Mouse (Mus musculus) heart, adult 9 months (tissue): ENCODE measurements around the gene Ttll1.

Source experiments
- DNase-seq, 2 experiments: peaks; one replicate each; pipeline ENCODE4 v3.0.0; 2022; ENCODE audit warnings: low spot score in 2 of 2

The Ttll1 gene

DNA sequence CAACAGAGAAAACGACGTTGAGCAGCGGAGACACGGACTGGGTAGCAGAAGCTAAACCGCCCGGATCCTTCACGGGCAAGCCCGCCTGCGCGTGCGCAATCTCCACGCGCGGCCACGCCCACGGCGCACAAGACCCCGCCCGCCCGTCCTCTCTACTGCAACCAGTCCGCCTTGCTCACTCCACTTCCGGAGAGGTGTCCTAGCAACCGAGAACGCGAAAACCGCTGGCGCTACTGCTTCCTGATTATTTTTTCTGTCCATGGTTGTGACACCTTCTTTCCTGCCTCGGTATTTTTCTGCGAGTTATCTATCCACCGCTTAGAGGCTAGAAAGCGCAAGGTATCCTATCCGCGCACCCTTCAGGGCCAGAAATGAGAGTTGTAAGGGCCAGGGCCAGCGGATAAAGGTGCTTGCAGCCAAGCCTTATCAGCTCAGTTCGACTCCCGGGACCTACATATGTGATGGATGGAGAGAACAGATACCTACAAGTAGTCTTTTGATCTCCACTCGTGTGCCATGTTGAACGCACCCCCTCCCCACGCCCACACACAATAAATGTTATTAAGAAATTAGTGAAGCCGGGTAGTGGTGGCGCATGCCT lies at the start of gene Ttll1:
Gene Ttll1, minus strand, starts transcription at position 89 of the 601 bp plus-strand sequence.
- peak; percentile 95 to 97 for DNase-seq

DNA sequence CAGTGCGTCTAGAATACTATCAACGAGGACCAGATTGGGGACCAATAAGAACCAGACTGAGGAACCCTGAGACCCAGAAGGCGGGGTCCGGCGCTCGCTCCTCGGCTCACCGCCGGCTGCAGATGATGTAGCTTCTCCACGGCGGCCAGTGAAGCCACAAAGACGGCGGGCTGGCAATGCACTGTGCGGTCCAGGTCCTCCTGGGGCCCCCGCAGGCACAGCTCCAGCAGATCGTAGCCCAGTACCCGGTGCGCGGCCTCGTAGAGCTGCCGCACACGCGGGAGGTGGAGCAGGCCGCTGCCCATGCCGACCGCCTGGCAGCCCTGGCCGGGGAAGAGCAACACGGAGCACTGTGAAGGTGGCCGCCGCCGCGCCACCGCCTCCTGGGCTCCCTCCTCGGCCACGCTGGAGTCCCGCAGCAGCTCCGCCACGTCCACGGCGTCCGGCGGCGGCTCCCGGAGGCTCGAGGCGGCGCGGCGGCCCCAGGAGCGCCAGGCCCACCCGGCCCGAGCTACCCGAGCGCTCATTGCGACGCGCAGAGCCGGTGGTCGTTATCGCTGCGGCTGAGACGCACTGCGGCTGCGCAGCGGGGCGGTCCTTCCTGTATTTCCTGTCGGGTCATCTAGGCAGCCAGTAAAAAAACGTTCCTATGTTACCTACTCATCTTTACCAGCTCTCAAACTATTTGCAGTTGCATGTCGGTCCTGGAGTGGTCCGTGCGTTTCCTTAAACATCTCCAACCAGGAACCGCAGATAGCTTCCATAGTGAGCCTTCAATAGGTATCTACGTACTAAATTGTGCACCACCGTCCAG lies 44.7 kb upstream of the Ttll1 start:
- peak; percentile 85 to 90 for DNase-seq

DNA sequence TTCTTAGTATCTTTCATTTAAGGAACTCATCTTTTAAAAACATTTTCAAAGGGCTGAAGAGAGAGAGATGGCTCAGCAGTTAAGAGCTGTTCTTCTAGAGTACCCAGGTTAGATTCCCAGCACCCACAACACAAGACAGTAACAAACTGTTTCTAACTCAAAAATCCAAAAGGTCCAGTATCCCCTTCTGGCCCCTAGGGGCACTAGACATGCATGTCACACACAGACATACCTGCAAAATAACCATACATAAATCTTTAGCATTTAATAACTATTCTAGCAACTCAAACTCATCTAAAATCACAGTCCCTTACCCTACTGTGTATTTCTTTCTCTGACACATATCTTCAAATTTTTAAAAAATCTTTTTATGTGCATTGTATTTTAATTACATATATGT lies 43.1 kb upstream of the Ttll1 start:
- no peak for DNase-seq

DNA sequence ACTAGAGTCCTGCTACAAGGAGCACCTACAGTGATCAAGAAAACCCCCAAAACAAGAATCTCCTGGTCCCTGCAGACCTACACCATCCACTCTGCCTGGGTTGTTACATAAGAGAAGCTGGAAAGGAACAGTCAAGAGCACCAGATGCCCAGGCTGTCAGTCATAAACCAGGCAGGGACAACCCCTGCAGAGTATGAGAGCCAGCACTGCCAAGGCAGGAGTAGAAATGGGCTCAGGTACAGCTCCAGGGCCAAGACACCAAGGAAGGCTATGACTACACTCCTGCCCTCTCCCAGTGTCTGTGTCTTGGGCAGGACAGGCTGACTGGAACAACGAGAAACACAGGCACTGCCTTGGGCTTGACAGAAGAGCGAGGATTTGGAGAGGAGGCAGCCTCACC lies 39.4 kb upstream of the Ttll1 start:
- DNase-seq: no peak

DNA sequence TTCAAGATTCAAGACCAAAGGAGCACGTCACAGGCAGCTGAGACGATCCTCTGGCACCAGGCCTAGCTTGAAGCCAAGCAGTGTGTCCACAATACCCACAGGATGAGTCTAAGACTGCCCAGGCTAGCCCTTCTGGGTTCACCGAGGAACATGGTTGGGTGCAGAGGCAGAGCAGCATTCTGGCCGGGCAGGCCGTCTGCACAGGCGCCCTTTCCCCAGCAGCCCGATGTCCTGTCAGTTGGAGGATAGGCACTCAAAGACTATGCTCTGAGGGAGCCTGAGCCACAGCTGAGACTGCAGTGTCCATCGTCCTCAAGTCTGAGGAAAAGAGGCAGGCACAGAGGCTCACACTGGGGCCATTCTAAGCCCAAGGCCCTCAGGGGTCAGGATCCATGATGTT lies 36.5 kb upstream of the Ttll1 start:
- no peak for DNase-seq

DNA sequence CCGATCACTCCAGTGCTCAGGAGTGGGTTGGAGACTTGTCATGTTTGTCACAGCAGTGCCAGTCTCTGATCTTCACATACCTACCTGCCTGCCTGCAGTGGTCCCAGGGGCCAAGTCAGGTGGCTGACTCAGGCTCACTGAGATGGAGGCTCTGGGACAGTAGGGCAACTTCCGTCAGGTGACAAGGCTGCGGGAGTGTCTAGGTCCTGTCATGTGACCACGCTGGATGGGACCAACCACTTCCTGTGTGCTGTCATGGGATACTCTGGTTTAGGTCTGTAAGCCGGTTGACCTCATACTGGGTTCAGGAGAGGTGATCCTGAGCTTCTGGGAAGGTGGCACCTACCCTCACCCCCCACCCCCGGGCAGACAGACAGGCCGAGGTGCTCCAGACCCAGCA lies 35.3 kb upstream of the Ttll1 start:
- DNase-seq: no peak

DNA sequence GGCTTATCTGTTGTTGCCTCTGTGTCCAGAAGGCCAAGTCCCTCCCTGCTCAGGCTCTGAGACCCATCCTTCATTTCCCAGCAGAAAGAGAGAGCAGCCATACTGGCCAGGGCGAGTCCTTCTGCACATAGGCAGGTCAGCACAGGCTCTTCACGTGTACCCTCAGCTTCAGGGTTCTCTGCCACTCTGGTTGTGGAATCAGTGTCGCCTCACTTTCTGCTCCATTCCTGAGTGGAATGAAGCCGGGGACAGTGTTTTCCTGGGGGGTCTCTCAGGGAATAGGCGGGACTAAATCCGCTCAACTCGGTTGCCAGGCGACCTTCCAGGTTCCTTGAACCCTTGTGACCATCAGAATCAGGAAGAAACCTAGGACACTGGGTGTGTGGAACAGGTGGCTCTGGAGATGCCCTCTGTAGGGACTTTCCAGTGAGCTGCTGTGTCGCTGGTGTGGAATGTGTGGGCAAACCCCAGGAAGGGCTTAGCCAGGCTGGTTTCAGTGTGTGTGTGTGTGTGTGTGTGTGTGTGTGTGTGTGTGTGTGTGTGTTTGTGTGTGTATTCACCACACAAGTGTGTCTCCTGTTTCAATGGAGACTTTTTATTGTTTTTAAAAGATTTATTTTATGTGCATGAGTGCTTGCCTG lies 31.1 kb upstream of the Ttll1 start:
- DNase-seq: no peak

DNA sequence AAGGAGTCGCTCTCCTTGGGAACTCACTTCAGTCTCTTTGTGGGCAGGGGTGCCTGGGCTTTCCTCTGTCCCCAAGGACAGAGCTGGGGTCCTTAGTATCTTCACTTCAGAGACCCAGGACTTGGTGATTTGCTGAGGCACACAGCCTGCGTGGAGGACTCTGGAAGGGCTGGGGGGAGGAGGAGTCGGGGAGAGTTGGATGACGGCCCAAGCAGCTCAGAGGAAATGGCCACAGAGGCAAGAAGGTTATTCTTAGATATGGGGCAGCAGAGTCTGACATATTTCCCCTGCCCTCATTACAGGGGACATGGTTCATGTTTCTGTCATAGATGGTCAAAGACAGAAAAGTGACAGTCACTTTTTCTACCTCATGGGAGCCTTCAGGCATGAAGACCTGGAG lies 29.2 kb upstream of the Ttll1 start:
- peak; percentile 71 to 74 for DNase-seq

DNA sequence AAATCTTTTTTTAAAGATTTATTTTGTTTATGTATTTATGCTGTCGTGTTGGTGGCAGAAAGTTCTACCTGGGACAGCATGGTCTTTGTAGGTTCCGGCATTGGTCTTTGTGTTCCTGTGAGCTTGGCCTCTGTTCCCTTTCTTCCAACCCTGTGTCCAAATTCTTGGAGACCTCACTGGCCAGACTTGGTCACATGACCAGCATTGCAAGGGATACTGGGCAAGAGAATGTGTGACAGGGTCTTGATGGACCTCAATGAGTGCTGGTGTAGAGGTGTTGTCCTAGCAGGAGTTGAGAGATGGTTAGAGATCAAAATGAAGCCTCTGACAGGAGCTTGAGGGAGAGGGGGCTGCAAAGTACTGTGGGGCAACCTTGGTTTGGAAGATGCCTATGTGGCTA lies 28.2 kb upstream of the Ttll1 start:
- DNase-seq: no peak

DNA sequence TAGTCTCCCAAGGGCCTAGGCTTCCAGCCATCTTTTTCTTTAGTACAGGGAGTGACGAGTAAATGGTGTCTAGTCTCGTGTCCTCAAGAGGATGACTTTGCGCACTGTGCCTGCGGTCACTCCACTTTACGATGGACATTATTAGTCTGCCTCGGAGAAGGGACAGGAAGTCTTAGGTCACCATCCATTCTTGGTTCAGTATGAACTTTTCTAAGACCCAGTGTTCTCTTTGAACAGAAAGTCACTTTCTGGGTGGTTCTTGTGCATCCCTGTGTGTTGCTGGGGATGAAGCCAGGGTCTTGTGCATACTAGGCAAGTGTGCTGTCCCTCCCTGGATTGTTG lies 25.2 kb upstream of the Ttll1 start:
- DNase-seq: no peak

DNA sequence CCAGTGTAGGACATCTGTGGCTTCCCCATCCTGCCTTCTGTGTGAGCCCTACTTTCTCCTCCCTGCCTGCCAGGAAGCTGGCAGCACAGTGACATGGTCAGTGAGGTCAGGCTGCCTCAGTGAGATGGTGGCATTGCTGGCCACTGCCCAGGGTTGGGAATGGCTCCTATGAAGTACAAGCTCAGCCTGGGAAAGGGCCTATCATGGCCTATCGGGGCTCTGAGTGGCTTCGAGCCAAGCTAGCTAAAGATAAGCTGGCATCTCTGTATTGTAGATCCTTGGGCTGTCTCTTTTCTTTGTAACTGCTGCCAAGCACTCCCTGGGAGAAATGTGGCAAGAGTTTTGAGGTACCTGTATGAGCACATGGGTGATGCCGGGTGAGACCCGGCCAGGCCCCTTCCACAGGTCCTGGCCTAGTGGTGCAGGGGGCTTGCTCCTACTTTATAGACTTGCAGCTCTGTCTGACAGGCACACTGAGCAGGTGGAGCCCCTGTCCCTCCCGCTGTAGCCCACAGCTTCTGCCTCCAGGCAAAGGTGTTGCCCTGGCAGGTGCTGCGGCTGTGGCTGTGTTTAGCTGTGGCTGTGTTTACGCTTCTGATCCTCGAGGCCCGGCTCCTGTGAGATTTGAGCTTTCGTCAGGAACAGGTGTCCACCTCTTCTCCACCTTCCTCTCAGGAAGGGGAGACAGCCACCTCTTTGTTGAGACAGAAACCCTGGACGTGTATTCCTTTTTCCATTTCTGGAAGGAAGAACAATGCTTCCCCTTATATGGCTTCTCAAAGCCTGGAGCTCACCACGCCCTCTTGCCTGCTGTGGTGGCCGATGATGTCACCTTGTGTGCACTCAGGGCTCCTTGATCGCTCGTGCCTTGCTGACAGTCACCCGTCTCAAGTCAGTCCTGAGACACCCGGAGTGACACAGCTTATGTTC lies 24.5 kb upstream of the Ttll1 start:
- DNase-seq: peak; percentile 45 to 48

DNA sequence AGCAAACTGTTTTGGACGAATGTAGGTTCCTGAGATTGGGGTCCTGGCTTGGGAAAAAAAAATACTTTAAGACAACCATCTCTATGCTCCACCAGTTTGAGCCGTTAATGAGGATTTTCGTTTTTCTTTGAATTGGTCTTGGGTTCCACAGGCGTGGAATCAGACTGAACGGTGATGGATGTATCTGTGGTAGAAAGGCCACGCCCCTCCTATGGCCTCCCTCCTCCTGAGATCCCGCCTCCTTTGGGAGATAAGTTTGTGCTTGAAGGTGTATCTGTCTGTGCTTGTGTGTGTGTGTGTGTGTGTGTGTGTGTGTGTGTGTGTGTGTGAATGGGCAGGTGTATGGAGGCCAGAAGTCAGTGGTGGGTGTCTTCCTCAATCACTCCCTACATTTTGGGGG lies 21.9 kb upstream of the Ttll1 start:
- no peak for DNase-seq

DNA sequence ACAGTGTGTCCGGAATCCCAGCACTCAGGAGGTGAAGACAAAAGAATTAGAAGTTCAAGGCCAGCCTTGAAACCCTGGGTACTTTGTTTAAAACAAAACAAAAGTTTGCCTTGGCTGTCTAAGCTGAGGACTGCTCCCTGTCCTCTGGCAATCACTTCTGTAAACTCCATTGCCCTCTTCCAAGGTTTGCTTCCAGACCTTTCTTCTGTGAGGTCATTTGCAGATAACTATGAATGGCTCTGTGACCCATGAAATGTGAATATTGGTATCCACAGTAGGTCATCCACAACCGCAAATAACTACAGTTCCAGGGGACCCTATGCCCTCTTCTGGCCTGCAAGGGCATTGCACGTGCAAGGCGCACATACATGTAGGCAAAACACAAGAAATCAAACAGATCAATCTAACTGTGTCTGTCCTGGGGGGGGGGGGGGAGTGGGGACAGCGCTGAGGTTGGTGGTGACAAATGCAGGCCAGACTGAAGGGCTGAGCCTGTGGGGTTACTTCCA lies 21.3 kb upstream of the Ttll1 start:
- no peak for DNase-seq

DNA sequence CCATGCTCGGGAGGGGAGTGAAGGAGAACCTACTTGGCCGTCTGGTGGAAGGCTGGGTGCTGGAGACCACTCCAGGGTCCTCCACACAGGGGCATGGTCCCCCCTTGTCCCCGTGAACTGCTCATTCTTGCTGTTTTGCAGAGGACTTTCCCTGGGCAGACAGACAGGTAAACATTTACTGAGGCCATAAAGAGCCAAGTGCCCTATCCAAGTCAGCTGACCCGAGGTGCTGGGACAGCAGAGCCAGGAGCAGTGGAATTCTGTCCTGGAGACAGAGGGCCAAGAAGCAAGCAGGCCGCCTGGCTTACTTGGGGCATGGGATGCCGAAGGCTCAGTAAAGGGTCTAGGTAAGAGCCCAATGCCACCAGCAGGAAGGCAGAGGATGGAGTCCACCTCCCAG lies 20.0 kb upstream of the Ttll1 start:
- DNase-seq: no peak

DNA sequence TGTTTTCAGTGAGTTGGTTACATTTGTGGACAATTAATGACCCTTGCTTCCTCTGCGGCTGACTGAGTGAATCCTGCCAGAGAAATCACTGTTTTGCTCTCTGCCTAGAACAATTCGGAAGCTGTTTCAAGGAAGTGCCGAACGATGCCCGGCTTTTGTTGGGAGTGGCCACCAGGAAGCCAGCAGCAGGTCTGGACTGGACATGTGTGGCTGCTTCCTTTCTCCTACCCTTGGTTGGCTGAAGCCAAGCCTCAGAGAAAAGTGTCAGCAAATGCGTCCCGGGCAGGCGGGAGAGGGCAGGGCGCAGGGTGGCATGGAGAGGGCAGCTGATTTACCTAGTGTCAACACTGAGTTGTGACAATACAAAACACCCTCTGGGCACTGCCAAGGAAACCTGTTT lies 19.5 kb upstream of the Ttll1 start:
- peak; percentile 58 to 84 for DNase-seq

DNA sequence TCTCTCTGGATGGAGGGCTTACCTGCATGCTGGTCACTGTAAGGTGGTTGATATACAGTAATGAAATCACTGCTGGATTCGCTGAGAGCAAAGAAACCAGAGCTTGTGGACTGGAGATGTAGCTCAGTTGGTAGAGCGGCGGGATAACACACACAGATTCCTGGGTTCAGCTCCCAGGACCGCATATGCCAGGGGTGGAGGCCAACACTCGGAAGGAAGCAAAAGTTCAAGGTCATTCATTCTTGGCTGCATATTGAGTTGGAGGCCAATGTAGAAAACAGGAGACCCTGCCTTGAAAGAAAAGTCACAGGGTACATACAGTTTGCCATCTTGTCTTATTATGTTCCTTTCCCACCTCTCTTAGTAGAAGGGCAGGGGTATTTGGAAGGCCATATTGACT lies 19.1 kb upstream of the Ttll1 start:
- DNase-seq: peak; percentile 59 to 70

DNA sequence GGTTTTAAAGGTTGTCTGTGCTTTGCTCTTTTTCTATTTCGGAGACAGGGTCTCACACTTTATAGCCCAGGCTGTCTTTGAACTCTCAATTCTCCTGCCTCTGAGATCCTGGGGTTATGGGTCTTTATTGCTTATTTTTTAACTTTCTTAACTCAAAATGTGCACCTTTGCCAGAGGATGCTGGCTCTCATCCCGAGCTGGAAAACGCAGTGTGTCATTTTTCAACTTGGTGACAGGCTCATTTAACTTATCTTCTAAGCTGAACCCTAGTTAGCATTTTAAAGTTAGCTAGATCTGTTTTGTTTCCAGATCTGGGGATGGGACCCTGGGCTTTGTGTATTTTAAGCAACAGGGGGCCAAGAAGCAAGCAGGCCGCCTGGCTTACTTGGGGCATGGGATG lies 18.2 kb upstream of the Ttll1 start:
- no peak for DNase-seq

DNA sequence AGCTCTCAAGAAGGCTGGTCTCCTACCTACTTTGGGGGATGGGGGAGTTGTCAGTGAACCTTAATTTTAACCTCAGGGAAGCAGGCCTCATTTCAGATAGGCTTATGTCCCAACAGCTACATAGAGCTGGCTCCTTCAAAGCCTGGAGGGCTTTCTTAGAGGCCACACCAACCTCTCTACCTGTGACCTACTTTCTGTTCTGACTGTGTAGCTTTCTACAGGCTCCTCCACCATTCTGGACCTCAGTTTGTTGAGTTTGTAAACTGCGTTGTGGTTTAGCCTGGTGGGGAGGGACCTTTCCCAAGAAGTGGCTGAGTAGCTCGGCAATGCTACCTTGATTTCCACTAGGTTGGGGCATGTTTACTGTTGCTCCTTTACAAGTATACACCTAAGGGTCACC lies 17.1 kb upstream of the Ttll1 start:
- DNase-seq: no peak

DNA sequence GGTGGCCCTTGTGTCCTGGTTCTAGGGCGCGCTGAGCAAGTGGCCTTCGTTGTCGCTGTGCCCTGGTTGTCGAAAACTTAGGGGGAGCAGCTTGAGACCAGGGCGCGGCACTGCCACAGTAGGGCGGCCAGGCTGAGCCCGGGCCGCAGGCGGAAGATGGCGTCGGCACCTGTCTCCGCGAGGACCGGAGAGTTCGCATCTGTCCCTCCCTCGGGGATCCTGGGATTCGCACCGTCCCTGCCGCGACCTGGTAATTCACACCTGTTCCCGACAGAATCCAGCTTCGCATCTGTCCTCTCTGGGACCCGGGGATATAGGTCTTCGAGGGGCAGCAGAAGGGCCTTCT lies 16.4 kb upstream of the Ttll1 start:
- DNase-seq: no peak

DNA sequence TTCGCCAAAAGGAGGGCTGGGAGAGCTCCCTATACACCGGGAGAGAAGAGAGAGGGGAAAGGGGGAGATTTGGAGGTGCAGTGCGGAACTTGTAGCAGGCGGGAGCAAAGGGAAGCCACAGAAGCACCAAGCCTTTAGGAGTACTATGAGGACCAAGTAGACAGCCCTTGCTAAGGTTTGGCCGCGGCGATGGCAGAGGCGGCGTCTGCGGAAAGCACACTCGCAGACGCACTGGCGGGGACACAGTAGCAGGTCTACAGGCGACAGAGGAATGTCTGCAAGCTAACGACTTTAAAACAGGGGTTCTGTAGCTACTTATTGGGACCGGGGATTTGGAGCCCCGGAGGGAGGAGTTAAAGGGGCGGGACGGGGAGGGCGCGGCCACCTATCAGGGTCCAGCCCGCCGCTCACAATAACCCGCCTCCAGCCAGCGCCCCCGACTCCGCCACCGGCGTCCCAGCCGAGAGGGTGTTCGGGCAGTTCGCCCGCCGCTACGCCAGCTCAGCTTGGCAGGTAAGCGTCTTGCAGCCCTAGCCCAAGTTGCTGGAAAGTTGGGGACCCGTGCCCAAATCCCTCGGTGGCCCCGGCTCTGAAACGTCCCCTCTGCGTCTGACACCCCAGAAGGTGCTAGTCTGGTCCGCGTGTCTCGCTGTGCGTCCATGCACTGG lies 15.9 kb upstream of the Ttll1 start, which contains the start of gene Bik:
Gene Bik, plus strand, starts transcription at position 439 of the 668 bp plus-strand sequence.
- peak; percentile 69 for DNase-seq

DNA sequence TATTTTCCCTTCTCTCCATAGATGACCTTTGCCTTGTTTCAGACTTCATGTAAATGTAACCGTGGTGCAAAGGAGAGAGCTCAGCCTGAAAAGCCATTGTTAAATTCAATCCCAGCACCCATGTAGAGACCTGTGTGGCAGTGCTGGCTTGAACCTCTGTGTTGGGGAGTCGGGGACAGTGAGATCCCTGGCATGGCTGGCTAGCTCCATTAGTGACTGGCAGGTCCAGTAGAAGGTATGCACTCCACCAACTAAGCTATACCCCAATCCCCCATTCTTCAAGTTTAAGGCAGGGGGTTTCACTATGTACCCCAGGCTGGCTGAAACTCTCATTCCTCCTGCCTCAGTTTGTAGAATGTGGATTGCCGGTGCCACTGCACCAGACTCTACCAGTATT lies 13.6 kb upstream of the Ttll1 start:
- DNase-seq: no peak
